Mouse (Mus musculus): ENCODE results near the gene Dcn. TPM values are rescaled to one million over a fixed set of nuclear protein-coding genes. Genes with fewer than 3 reads are reported as not detected.

The Dcn gene
- 73.9 and 92.3 TPM in 2 replicates for polyA plus RNA-seq (2014; fragmentation: Nextera tagmentation; extraction: Ambion mirVana)

- peak; percentile 83 for ATAC-seq
- DNase-seq (ENCODE audit: low spot score): peak; percentile 58
Observed at GRCm38 (mm10) chr10:97479004-97479766, at the start of gene Dcn. Gene Dcn (plus strand): TSS chr10:97479609.

GRCm38 (mm10) chr10:97436662-97437061 is 42.7 kb upstream of the Dcn start:
- 83% methylated on average over 5 of the region's 5 CpGs for WGBS
- H3K27ac ChIP-seq (ENCODE audit: low read depth, low read length): no peak overlapping the region
- no peak overlapping the region for H3K4me2 ChIP-seq (ENCODE audit: low read length)
- H3K36me3 ChIP-seq (ENCODE audit: control insufficient read depth, insufficient read depth, low read length): no peaks in the 10 kb centered on the region
- peak; percentile 29 for DNase-seq (ENCODE audit: low spot score)
- H3K4me1 ChIP-seq (ENCODE audit: control insufficient read depth, insufficient read depth, low read length): no peaks in the 10 kb centered on the region
- peak; percentile 20; the same call in 1 of the 2 replicates for ATAC-seq
- no peaks in the 10 kb centered on the region for H3K9me3 ChIP-seq (replicated peaks; ENCODE audit: control insufficient read depth, low read length)
- no peaks in the 10 kb centered on the region for H3K27me3 ChIP-seq (replicated peaks; ENCODE audit: control insufficient read depth, insufficient read depth, low read length)
- no peak overlapping the region for H3K9ac ChIP-seq (ENCODE audit: low read length)
- no peak overlapping the region for H3K4me3 ChIP-seq (ENCODE audit: low read depth, low read length)

More at GRCm38 (mm10) chr10:97479004-97479766, at the start of gene Dcn:
- H3K27me3 ChIP-seq (replicated peaks; ENCODE audit: control insufficient read depth, insufficient read depth, low read length): no peaks in the 10 kb centered on the region
- H3K9ac ChIP-seq (ENCODE audit: low read length): no peak within 1 kb of the TSS
- 1% methylated on average over 7 of the region's 7 CpGs for WGBS
- H3K36me3 ChIP-seq (ENCODE audit: control insufficient read depth, insufficient read depth, low read length): no peaks in the 10 kb centered on the region
- no peaks in the 10 kb centered on the region for H3K9me3 ChIP-seq (replicated peaks; ENCODE audit: control insufficient read depth, low read length)
- H3K27ac ChIP-seq (ENCODE audit: low read depth, low read length): no peak within 1 kb of the TSS
- H3K4me2 ChIP-seq (ENCODE audit: low read length): peak within 1 kb of the TSS; percentile 35; the same call in 1 of the 2 replicates
- H3K4me1 ChIP-seq (ENCODE audit: control insufficient read depth, insufficient read depth, low read length): peaks cover 9% of the 10 kb centered on the region
- no peak within 1 kb of the TSS for H3K4me3 ChIP-seq (ENCODE audit: low read depth, low read length)

GRCm38 (mm10) chr10:97442300-97442699 is 37.1 kb upstream of the Dcn start:
- no peak for ATAC-seq
- no peak overlapping the region for H3K27ac ChIP-seq (ENCODE audit: low read depth, low read length)
- H3K9me3 ChIP-seq (replicated peaks; ENCODE audit: control insufficient read depth, low read length): no peaks in the 10 kb centered on the region
- H3K27me3 ChIP-seq (replicated peaks; ENCODE audit: control insufficient read depth, insufficient read depth, low read length): no peaks in the 10 kb centered on the region
- no peak overlapping the region for H3K9ac ChIP-seq (ENCODE audit: low read length)
- no peaks in the 10 kb centered on the region for H3K4me1 ChIP-seq (ENCODE audit: control insufficient read depth, insufficient read depth, low read length)
- DNase-seq (ENCODE audit: low spot score): no peak
- no peak overlapping the region for H3K4me2 ChIP-seq (ENCODE audit: low read length)
- H3K4me3 ChIP-seq (ENCODE audit: low read depth, low read length): no peak overlapping the region
- H3K36me3 ChIP-seq (ENCODE audit: control insufficient read depth, insufficient read depth, low read length): no peaks in the 10 kb centered on the region
- 54% methylated on average over 2 of the region's 2 CpGs for WGBS

GRCm38 (mm10) chr10:97446486-97446885 is 32.9 kb upstream of the Dcn start:
- no peaks in the 10 kb centered on the region for H3K27me3 ChIP-seq (replicated peaks; ENCODE audit: control insufficient read depth, insufficient read depth, low read length)
- no peaks in the 10 kb centered on the region for H3K36me3 ChIP-seq (ENCODE audit: control insufficient read depth, insufficient read depth, low read length)
- no peak overlapping the region for H3K4me3 ChIP-seq (ENCODE audit: low read depth, low read length)
- H3K9me3 ChIP-seq (replicated peaks; ENCODE audit: control insufficient read depth, low read length): no peaks in the 10 kb centered on the region
- no peak for DNase-seq (ENCODE audit: low spot score)
- no peak overlapping the region for H3K4me2 ChIP-seq (ENCODE audit: low read length)
- H3K4me1 ChIP-seq (ENCODE audit: control insufficient read depth, insufficient read depth, low read length): no peaks in the 10 kb centered on the region
- no peak overlapping the region for H3K9ac ChIP-seq (ENCODE audit: low read length)
- H3K27ac ChIP-seq (ENCODE audit: low read depth, low read length): no peak overlapping the region
- ATAC-seq: no peak
- WGBS: 89% methylated on average over 4 of the region's 4 CpGs

GRCm38 (mm10) chr10:97452886-97453285 is 26.5 kb upstream of the Dcn start:
- no peaks in the 10 kb centered on the region for H3K9me3 ChIP-seq (replicated peaks; ENCODE audit: control insufficient read depth, low read length)

GRCm38 (mm10) chr10:97453529-97453928 is 25.9 kb upstream of the Dcn start:
- no peak overlapping the region for H3K4me3 ChIP-seq (ENCODE audit: low read depth, low read length)
- H3K36me3 ChIP-seq (ENCODE audit: control insufficient read depth, insufficient read depth, low read length): no peaks in the 10 kb centered on the region
- ATAC-seq (no peak), DNase-seq (ENCODE audit: low spot score) (peak; percentile 9)
- no peaks in the 10 kb centered on the region for H3K4me1 ChIP-seq (ENCODE audit: control insufficient read depth, insufficient read depth, low read length)
- H3K9me3 ChIP-seq (replicated peaks; ENCODE audit: control insufficient read depth, low read length): no peaks in the 10 kb centered on the region
- H3K27me3 ChIP-seq (replicated peaks; ENCODE audit: control insufficient read depth, insufficient read depth, low read length): no peaks in the 10 kb centered on the region
- no peak overlapping the region for H3K9ac ChIP-seq (ENCODE audit: low read length)
- H3K4me2 ChIP-seq (ENCODE audit: low read length): no peak overlapping the region
- WGBS: 81% methylated on average over 9 of the region's 9 CpGs
- no peak overlapping the region for H3K27ac ChIP-seq (ENCODE audit: low read depth, low read length)

More at GRCm38 (mm10) chr10:97452886-97453285, 26.5 kb upstream of the Dcn start:
- H3K4me3 ChIP-seq (ENCODE audit: low read depth, low read length): no peak overlapping the region
- ATAC-seq: no peak
- no peaks in the 10 kb centered on the region for H3K4me1 ChIP-seq (ENCODE audit: control insufficient read depth, insufficient read depth, low read length)
- no peaks in the 10 kb centered on the region for H3K27me3 ChIP-seq (replicated peaks; ENCODE audit: control insufficient read depth, insufficient read depth, low read length)
- no peak overlapping the region for H3K9ac ChIP-seq (ENCODE audit: low read length)
- H3K27ac ChIP-seq (ENCODE audit: low read depth, low read length): no peak overlapping the region
- no peak for DNase-seq (ENCODE audit: low spot score)
- 50% methylated on average over 1 of the region's 1 CpGs for WGBS
- no peaks in the 10 kb centered on the region for H3K36me3 ChIP-seq (ENCODE audit: control insufficient read depth, insufficient read depth, low read length)
- no peak overlapping the region for H3K4me2 ChIP-seq (ENCODE audit: low read length)

GRCm38 (mm10) chr10:97456993-97457392 is 22.4 kb upstream of the Dcn start:
- DNase-seq (ENCODE audit: low spot score) (no peak), ATAC-seq (no peak)
- Histone ChIP-seq H3K27me3 (replicated peaks; ENCODE audit: control insufficient read depth, insufficient read depth, low read length) (no peaks in the 10 kb centered on the region), H3K9ac (ENCODE audit: low read length) (no peak overlapping the region), H3K4me3 (ENCODE audit: low read depth, low read length) (no peak overlapping the region), H3K4me1 (ENCODE audit: control insufficient read depth, insufficient read depth, low read length) (no peaks in the 10 kb centered on the region), H3K4me2 (ENCODE audit: low read length) (no peak overlapping the region), H3K36me3 (ENCODE audit: control insufficient read depth, insufficient read depth, low read length) (no peaks in the 10 kb centered on the region), H3K27ac (ENCODE audit: low read depth, low read length) (no peak overlapping the region), H3K9me3 (replicated peaks; ENCODE audit: control insufficient read depth, low read length) (no peaks in the 10 kb centered on the region)
- WGBS: 92% methylated on average over 7 of the region's 7 CpGs

GRCm38 (mm10) chr10:97466818-97467217 is 12.6 kb upstream of the Dcn start:
- DNase-seq (ENCODE audit: low spot score): no peak
- no peaks in the 10 kb centered on the region for H3K9me3 ChIP-seq (replicated peaks; ENCODE audit: control insufficient read depth, low read length)
- H3K4me1 ChIP-seq (ENCODE audit: control insufficient read depth, insufficient read depth, low read length): no peaks in the 10 kb centered on the region
- no peak for ATAC-seq
- no peak overlapping the region for H3K4me3 ChIP-seq (ENCODE audit: low read depth, low read length)
- no peak overlapping the region for H3K4me2 ChIP-seq (ENCODE audit: low read length)
- H3K27ac ChIP-seq (ENCODE audit: low read depth, low read length): no peak overlapping the region
- no peaks in the 10 kb centered on the region for H3K36me3 ChIP-seq (ENCODE audit: control insufficient read depth, insufficient read depth, low read length)
- WGBS: 62% methylated on average over 3 of the region's 3 CpGs
- H3K9ac ChIP-seq (ENCODE audit: low read length): no peak overlapping the region
- no peaks in the 10 kb centered on the region for H3K27me3 ChIP-seq (replicated peaks; ENCODE audit: control insufficient read depth, insufficient read depth, low read length)

GRCm38 (mm10) chr10:97469411-97470140 is 9.8 kb upstream of the Dcn start:
- Histone ChIP-seq H3K9ac (ENCODE audit: low read length) (no peak overlapping the region), H3K27ac (ENCODE audit: low read depth, low read length) (no peak overlapping the region), H3K4me1 (ENCODE audit: control insufficient read depth, insufficient read depth, low read length) (no peaks in the 10 kb centered on the region), H3K4me3 (ENCODE audit: low read depth, low read length) (no peak overlapping the region), H3K36me3 (ENCODE audit: control insufficient read depth, insufficient read depth, low read length) (no peaks in the 10 kb centered on the region), H3K27me3 (replicated peaks; ENCODE audit: control insufficient read depth, insufficient read depth, low read length) (no peaks in the 10 kb centered on the region), H3K9me3 (replicated peaks; ENCODE audit: control insufficient read depth, low read length) (no peaks in the 10 kb centered on the region), H3K4me2 (ENCODE audit: low read length) (no peak overlapping the region)
- DNase-seq (ENCODE audit: low spot score) (no peak), ATAC-seq (no peak)
- WGBS: 77% methylated on average over 3 of the region's 3 CpGs
